Mouse (Mus musculus): ENCODE results near the gene Agpat1. TPM values are rescaled to one million over a fixed set of nuclear protein-coding genes. Genes with fewer than 3 reads are reported as not detected.

Agpat1 gene
- total RNA-seq, 2 experiments from 2014 or later = 81.6 to 87.7 TPM

DNA sequence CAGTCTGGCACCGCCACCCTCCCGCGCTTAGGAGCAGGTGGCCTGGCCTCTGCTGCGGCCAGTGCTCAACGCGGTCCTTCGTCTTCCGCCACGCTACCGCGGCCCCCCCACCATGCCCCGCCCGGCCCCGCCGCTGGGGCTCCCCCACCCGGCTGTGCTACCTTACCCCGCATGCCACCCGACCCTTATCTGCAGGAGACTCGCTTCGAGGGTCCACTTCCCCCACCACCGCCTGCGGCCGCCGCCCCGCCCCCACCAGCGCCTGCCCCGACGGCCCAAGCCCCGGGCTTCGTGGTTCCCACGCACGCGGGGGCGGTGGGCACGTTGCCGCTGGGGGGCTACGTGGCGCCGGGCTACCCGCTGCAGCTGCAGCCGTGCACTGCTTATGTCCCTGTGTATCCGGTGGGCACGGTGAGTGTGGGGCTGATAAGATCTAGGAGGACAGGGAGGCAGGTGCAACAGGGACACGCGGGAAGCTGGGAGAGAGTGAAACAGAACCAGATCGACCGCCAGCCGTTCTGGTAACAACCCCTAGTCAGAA is 26.8 kb downstream of the Agpat1 start:
- no peak for DNase-seq (ENCODE audit: low spot score)

DNA sequence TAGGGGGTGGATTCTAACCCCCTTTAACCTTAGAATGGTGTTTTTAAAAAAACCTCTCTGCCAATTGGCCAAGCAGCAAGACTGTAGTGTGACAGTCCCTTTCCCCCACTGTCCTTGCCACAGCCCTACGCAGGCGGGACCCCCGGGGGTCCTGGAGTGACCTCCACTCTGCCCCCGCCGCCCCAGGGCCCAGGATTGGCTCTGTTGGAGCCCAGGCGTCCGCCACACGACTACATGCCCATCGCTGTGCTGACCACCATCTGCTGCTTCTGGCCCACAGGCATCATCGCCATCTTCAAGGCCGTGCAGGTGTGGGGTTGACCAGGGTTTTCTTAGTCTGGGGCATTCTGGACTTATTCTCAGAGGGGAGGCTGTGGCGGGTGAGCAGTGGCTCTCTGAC is 27.6 kb downstream of the Agpat1 start:
- DNase-seq (ENCODE audit: low spot score) = no peak

DNA sequence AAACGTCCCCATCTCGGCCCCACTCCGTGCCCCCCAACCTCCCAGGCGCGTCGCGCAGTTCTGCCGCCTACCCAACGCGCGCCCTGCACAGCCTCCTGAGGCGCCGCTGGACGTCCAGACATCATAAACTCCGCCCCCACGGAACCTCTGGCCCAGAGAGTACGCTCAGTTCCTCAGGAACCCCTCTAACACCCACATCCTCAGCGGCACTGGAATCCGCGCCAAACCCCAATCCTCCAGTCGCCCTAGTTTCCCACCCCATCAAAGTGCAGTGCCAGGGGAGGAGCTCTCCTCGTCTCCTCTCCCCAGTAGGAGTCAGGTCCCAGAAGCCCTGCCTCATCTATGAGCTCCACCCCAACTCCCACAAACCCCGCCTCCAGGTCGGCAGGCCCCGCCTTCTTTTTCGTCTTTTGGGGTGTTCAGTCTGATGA is 28.2 kb downstream of the Agpat1 start:
- DNase-seq (ENCODE audit: low spot score) = peak; percentile 81

DNA sequence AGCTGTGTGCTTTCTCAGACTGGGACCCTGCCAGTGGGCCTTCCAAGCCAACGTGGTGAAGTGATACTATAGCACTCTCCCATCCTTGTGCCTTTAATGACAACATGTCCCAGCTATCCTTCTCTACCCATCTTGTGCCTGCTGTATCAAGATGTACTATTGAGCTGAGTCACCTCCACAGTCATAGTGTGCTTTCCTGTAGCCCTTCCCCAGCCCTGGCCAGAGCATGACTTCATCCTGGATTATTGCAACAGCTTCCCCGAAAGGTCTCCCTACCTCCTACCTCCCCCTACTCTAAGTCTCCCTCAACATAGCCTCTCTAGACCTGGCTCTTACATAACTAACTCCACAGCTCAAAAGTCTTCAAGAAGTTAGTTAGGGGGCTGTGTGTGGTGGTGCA is 31.6 kb downstream of the Agpat1 start:
- no peak for DNase-seq (ENCODE audit: low spot score)

DNA sequence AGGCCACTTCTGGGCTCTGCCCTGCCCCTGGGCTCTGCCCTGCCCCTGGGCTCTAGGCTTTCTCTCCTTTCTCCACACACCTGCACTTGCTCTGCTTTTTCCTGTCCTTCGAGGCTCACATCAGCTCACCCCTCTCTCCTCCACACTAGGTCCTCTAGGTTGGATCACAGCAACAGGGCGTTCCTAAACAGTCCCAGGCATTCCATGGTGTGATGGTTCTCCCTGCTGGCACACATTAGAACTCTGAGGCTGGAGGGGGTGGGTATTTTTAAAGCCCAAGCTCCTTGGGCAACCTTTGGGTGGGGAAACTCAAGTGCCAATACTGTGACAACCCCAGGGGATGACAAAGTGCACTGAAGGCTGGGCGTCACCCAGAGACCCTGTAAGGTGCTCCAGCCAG is 33.4 kb downstream of the Agpat1 start:
- DNase-seq (ENCODE audit: low spot score) = no peak

DNA sequence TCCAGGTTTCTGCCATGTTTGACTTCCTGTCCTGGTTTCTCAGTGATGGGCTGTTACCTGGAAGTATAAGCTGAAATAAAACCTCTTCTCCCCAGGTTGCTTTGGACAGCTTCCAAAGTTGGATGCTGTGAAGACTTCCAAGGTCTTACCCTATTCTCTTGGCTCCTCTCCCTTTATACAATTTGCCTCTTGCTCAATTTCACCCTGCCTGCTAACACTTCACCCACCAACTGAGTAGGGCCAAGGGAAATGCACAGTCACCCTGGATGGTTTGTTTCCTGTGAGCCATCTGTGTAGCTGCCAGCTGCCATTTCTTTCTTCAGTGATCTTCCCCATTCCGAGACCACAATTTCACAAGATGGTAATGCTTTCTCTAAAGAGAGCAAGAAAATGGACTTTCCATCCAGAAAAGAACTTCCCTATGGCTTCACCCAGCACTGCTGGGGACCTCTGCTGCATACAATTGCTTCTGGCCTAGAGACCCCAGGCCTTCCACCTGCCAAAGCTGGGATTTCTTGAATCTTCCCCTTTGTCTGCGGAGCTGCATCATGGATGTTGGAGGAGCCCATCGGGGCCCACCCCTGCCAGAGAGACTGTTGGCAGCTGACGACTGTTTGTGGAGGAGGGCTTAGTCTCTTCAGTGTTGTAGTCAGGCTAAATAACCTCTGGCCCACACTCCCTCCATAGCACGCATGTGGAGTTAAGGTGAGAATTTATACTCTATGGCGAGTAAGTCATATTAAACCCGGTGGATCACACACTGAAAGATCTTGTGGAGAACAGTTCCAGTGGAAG is 35.6 kb downstream of the Agpat1 start:
- no peak for DNase-seq (ENCODE audit: low spot score)

DNA sequence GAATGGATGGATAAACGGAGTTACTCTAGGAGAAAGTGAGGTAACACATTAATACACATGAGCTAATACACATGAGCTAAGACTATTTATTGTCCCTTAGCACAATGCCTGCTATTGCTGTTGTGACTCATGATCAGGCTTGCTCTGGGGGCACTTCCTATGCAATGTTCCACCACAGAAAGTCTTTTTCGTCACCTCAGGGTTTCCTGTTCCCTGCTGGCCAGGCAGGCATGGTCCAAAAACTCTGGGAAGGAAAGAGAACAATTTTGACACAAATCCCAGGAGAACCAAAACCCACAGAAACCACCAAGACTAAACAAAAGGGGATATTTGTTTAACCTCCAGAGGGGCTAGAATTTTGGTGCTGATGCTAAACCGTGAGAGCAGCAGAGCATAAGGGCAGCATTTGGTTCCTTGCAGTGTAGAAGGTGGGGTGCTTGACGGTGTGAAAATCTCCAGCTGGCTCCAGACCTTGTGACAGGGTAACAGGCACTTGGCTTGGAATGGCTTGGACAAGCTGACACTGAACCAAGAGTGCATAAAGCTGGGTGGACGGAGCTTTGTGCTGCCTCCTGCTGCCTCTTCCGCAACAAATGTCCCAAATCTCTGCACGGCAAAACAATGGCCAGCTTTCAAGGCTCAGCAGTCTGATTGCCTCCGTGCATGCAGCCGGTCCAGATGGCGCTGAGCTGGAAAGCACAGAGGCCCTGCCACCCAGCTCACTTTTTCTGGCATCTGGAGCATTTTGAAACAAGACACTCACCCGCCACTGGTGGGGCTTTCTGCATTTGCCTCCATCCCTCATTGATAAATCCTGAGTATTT is 36.9 kb downstream of the Agpat1 start:
- DNase-seq (ENCODE audit: low spot score) = no peak

DNA sequence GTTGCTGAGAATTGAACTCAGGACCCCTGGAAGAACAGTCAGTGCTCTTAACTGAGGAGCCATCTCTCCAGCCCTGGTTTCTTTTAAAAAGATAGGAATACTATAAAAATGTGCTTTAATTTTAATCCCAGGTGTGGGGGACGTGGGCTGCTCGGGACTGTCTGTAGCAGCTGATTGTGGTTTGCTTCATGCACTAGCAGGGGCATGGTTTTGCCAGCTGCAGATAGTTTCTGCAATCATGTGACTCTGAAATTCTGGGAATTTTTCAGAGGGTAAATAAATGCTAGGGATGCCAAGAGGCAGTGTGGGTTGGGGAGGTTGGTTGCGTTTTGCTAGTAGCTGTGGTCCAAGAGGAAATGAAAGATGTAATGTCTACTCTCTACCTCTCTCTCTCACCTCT is 37.9 kb downstream of the Agpat1 start:
- DNase-seq (ENCODE audit: low spot score) = no peak

DNA sequence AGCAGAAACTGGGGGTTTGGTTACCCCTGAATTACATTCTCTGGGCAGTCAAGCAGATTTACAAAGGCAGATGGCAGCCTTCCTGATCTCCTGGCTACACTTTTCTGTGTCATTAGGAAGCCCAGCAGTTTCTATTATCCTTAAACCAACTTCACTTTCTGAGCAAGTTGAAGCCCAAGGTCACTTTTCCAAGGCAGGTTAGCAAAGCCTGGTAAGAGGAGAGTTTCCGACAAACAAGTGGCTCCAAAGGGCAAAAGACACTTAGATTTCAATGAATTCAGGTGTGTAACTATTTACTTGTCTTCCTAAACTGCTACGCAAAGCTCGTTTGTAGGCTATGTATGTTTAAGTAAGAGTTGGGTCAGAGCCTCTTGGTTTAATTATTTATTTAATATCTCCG is 39.3 kb downstream of the Agpat1 start:
- no peak for DNase-seq (ENCODE audit: low spot score)

DNA sequence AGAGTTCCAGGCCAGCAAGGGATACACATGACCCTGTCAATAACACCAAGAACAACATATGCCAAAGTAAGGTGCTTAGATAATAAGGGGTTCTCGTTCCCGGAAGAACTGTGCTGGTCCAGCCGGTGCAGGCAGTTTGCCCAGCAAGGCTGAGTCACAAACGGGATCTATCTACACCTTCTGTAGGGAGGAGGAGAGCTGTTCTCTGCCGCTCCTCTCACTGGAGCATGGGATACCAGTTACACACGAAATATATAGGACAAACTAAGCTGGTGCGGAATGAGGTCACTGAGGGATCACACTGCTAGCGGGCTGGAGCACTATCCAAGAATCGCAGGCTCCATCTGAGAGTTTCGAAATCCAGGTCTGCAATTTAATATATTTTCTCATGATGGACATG is 39.9 kb downstream of the Agpat1 start:
- no peak for DNase-seq (ENCODE audit: low spot score)

DNA sequence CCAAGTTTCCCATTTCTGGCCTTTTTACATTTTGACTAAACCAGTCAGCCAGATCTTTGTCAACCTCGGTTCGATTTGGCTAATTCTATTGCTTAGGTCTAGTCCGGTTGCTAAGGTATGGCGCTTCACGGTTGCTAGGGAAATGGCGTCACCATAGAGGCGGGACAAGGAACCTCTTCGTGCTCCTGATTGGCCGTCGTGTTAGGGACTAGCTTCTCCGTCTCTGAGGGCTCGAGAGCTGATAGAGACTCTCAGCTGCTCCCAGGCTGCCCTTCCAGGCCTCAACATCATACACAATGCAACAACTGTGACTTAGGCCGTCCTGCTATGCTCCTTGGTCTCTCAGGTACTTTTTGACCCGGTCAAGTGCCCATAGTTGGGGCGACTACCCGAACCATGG is 40.5 kb downstream of the Agpat1 start, which contains the start of gene Fkbpl:
Gene Fkbpl, plus strand, starts transcription at position 157 of the 400 bp plus-strand sequence.
- DNase-seq (ENCODE audit: low spot score) = peak; percentile 99

DNA sequence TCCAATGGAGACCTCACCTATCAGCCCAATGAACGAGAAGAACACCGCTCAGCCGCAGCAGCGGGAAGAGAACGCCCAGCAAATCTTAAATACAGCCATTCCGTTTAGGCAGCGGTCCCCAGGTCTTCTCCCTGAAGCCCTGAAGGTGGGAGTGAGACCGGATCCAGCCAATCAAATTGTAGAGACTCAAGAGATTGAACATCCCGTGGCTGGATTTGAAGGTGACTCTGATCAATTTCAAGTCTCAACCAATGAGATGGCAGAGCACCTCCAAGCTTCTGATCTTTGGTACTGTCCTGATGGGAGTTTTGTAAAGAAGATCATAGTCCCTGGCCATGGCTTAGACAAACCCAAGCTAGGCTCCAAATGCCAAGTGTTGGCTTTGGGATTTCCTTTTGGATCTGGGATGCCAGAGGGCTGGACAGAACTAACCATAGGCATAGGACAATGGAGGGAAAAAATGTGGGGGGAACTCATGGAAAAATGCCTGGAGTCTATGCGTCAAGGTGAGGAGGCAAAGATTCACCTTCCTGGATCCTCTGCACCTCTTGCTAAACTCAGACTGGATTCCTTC is 41.3 kb downstream of the Agpat1 start:
- DNase-seq (ENCODE audit: low spot score) = no peak

DNA sequence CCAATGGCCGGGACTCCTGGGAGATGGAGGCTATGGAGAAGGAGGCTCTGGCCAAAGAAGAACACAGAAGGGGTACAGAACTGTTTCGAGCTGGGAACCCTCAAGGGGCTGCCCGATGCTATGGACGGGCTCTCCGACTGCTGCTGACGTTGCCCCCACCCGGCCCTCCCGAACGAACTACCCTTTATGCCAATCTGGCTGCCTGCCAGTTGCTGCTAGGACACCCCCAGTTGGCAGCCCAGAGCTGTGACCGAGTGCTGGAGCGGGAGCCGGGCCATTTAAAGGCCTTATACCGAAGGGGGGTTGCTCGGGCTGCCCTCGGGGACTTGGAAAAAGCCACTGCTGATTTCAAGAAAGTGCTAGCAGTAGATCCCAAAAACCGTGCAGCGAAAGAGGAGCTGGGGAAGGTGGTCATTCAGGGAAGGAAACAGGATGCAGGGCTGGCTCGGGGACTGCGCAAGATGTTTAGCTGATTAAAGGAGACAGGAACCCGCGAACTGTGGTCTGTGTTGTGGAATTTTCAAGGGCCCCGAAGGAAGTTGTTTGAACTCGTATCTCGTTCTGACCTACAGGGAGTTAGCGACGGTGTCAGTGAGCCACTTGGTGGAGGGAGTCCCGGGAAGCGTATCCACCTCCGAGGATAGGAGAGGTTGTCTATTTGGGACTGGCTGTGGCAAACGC is 41.9 kb downstream of the Agpat1 start:
- no peak for DNase-seq (ENCODE audit: low spot score)

DNA sequence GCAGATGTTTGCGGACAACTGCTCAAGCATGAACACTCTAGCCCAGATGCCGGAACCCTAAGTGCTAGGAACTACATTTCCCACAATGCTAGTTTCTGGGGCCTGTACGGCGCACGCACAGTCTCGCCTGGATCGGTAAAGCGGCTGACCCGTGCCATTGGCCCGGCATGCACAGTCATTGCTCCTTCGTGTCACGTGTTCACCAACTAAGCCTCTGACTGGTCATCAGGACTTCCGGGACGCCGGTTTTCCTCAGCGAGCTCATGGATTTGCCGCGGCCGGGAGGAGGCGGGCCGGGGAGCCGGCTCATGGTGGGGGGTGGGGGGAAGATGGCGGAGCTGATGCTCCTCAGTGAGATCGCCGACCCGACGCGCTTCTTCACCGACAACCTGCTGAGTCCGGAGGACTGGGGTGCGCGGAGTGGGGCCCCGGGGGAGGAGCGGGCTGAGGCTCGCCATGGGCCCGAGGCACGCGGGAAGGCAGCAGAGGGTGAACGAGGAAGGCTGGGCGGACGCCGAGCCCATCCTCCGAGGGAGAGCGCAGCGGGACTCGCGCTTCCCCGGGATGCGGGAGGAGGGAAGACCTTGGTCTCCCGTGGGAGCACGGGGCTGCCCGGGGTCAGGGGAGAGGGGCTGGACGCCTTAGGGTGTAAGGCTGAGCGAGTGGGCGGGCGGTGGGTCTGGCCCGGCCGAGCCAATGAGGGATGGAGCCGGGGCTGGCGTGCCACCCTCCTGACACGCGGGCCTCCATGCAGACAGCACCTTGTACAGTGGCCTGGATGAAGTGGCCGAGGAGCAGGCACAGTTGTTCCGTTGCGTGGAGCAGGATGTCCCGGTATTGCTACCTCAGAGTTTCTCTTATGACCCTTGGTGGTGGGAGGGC is 43.1 kb downstream of the Agpat1 start, which contains the start of gene Atf6b:
Gene Atf6b, plus strand, starts transcription at position 241 of the 882 bp plus-strand sequence.
- DNase-seq (ENCODE audit: low spot score) = peak; percentile 97

DNA sequence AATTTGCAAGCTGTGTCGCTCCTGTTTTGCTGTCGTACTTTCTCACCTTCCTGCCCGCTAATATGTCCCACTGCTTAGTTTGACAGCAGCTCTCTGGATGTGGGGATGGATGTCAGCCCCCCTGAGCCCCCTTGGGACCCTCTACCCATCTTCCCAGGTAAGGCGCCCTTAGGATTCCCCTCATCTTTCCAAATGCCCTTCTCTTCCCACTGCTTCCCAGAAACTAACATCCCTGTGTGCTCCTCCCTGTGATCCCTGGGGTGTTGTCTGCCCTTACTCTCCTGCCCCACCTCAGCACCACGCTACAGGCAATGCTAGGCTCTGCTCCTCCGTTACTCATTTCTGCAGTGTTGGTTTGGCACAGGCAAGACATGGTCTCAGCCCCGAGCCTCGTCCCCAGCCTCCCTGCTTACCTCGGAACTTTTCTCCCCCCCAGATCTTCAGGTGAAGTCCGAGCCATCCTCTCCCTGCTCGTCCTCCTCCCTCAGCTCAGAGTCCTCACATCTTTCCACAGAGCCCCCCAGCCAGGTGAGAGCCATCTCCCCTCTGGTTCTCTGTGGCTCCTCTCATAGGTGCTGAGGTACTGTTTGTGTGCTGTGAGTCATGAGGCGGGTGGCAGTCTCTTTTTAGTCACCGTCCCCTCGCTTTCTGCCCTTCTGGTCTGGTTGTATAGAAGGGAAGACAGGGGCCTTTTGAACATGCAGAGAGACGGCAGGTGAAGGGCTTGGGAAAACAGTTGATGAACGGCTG is 44.3 kb downstream of the Agpat1 start:
- DNase-seq (ENCODE audit: low spot score) = no peak

DNA sequence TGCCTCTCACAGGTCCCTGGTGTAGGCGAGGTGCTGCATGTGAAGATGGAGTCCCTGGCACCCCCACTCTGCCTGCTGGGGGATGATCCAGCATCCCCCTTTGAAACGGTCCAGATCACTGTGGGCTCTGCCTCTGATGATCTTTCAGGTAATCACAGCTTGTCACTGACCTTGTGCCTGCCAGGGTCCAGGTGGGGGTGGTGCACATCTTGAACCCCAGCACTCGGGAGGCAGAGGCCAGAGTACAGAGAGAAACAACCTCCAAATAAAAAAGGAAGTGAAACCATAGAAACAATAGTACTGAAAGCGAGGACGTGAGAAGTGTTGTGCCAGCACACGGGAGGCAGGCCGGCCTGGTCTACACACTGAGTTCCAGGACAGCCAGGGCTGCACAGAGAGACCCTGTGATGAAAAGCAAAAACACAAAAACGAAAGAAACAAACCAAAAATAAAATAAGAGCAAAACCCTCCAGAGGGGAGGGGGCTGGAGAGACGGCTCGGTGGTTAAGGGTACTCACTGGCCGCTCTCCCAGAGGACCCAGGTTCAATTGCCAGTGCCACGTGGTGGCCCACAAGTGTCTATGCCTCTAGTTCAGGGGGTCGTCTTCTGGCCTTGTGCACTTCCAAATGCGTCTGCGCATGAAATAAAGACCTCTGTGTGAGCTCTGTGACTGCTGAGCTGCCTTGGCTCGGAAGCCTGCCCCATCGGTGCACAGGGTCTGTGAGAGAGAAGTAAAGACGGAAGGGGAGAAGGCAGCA is 45.2 kb downstream of the Agpat1 start:
- no peak for DNase-seq (ENCODE audit: low spot score)

DNA sequence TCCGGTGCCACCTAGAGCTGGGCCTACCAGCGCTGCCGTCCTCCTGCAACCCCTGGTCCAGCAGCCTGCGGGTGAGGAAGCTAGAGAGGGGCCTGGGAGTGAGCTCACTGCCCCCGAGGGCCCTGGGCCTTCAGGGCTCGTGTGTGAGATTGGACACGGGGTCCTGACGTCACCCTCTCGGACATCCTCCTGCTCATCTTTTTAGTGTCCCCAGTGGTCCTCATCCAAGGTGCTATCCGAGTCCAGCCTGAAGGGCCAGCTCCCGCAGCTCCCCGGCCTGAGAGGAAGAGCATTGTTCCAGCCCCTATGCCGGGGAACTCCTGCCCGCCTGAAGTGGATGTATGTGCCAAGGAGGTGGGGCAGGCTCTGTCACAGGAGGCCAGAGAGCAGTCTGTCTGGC is 46.7 kb downstream of the Agpat1 start:
- DNase-seq (ENCODE audit: low spot score) = no peak

DNA sequence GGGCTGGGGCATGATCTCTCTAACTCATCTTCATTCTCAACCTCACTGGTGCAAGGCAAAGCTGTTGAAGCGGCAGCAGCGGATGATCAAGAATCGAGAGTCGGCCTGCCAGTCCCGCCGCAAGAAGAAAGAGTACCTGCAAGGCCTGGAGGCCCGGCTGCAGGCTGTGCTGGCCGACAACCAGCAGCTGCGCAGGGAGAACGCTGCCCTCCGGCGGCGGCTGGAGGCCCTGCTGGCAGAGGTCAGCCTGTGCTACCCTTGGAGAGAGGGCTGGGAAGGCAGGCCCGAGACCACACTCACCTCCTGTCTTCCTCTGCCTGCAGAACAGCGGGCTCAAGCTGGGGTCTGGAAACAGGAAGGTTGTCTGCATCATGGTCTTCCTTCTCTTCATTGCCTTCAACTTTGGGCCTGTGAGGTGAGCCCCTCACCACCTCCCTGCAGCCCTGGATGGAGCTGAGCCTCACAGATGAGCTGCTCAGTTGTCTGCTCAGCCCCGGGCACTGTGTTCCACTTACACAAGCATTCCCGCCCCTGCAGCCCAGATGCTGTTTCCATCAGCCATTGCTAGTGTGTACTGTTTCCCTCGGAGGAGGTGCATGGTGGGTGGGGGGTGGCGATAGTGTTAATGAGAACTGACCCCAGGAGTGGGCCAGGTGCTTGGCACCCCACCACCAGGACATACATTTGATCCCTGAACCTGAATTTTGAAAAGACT is 47.6 kb downstream of the Agpat1 start:
- no peak for DNase-seq (ENCODE audit: low spot score)

Measured in gastrocnemius, adult 18-20 months (tissue).